ENCODE assay signal across 11 mouse cellular contexts in genomic region chr5:35770891-35771663, GRCm38 (mm10). TPM values are rescaled to one million over a fixed set of nuclear protein-coding genes. Genes with fewer than 3 reads are reported as not detected.
DNase-seq lines count a peak whose midpoint lies in the region; ATAC-seq and TF ChIP-seq lines count a peak whose summit lies in the region.
"Had no signal": no experiment of that assay in that cellular context is flagged by ENCODE, and none has a peak within 500 bp of the region (broad histone marks: within the 10 kb centered on the region; RNA-seq: fewer than 3 reads in every experiment).

No protein-coding gene starts in this region.

- ATAC-seq in forebrain, postnatal 0 days: 0 out of 2 replicates have a peak, but pooled peaks have one; percentile 14
- ATAC-seq in intestine, postnatal 0 days: peak; percentile 92
- no peak for ATAC-seq in liver, embryonic 12.5 days
- ATAC-seq in kidney, embryonic 15.5 days (replicated peaks; ENCODE audit: low FRiP score): no peak

- DNase-seq in forebrain, postnatal 0 days: no peak
- DNase-seq in forebrain, embryonic 10.5 days (ENCODE audit: extremely low spot score, low spot score): no peak
- DNase-seq in ES-CJ7 (ENCODE audit: low read depth, low spot score): peak; percentile 87
- peak; percentile 45 to 46 for DNase-seq in gastrocnemius, postnatal 36 days
- DNase-seq in MN1 (ENCODE audit: low spot score): no peak
- DNase-seq: kidney, adult 8-10 months; liver, embryonic 13.5 days had no signal

- intact Hi-C loops in gastrocnemius, postnatal 36 days (cut with DNase I): no loop called here

- WGBS in forebrain, postnatal 0 days: 54% methylated on average over 14 of the region's 14 CpGs
- WGBS in forebrain, embryonic 10.5 days: 84% methylated on average over 14 of the region's 14 CpGs
- WGBS in intestine, postnatal 0 days: 21% methylated on average over 14 of the region's 14 CpGs
- 57% methylated on average over 14 of the region's 14 CpGs for WGBS in liver, embryonic 12.5 days (ENCODE audit: insufficient replicate concordance)
- WGBS in kidney, embryonic 15.5 days: 51% methylated on average over 14 of the region's 14 CpGs

- H3K9ac ChIP-seq in forebrain, postnatal 0 days: no peak overlapping the region
- H3K9ac ChIP-seq in intestine, postnatal 0 days (ENCODE audit: low read depth, low read length): no peak overlapping the region
- no peak overlapping the region for H3K9ac ChIP-seq in liver, embryonic 12.5 days
- H3K9ac ChIP-seq in kidney, embryonic 15.5 days: no peak overlapping the region
- H3K9ac ChIP-seq: liver, embryonic 13.5 days had no signal

- no peaks in the 10 kb centered on the region for H3K36me3 ChIP-seq in forebrain, postnatal 0 days (ENCODE audit: insufficient read depth)
- H3K36me3 ChIP-seq in forebrain, embryonic 10.5 days (replicated peaks): no peaks in the 10 kb centered on the region
- no peaks in the 10 kb centered on the region for H3K36me3 ChIP-seq in intestine, postnatal 0 days (ENCODE audit: control insufficient read depth, insufficient read depth)
- H3K36me3 ChIP-seq in liver, embryonic 12.5 days: no peaks in the 10 kb centered on the region
- H3K36me3 ChIP-seq in kidney, embryonic 15.5 days: no peaks in the 10 kb centered on the region
- H3K36me3 ChIP-seq: liver, embryonic 13.5 days had no signal

- no peak overlapping the region for H3K27ac ChIP-seq in forebrain, postnatal 0 days (ENCODE audit: low read depth, low read length)
- H3K27ac ChIP-seq in forebrain, embryonic 10.5 days: no peak overlapping the region
- H3K27ac ChIP-seq in intestine, postnatal 0 days (ENCODE audit: low read depth, low read length): peak overlapping the region; percentile 37; the same call in 1 of the 2 replicates
- no peak overlapping the region for H3K27ac ChIP-seq in liver, embryonic 12.5 days
- no peak overlapping the region for H3K27ac ChIP-seq in kidney, embryonic 15.5 days
- H3K27ac ChIP-seq: liver, embryonic 13.5 days had no signal

- H3K9me3 ChIP-seq in forebrain, postnatal 0 days (ENCODE audit: low read length): no peaks in the 10 kb centered on the region
- no peaks in the 10 kb centered on the region for H3K9me3 ChIP-seq in forebrain, embryonic 10.5 days
- no peaks in the 10 kb centered on the region for H3K9me3 ChIP-seq in intestine, postnatal 0 days (ENCODE audit: control insufficient read depth)
- no peaks in the 10 kb centered on the region for H3K9me3 ChIP-seq in liver, embryonic 12.5 days (replicated peaks)
- H3K9me3 ChIP-seq in kidney, embryonic 15.5 days (replicated peaks): no peaks in the 10 kb centered on the region
- H3K9me3 ChIP-seq: liver, embryonic 13.5 days had no signal

- no peak overlapping the region for H3K4me3 ChIP-seq in forebrain, postnatal 0 days (ENCODE audit: low read depth, low read length)
- no peak overlapping the region for H3K4me3 ChIP-seq in forebrain, embryonic 10.5 days
- H3K4me3 ChIP-seq in intestine, postnatal 0 days (ENCODE audit: low read depth, low read length): no peak overlapping the region
- H3K4me3 ChIP-seq in liver, embryonic 12.5 days: no peak overlapping the region
- H3K4me3 ChIP-seq in kidney, embryonic 15.5 days (replicated peaks): no peak overlapping the region
- H3K4me3 ChIP-seq: liver, embryonic 13.5 days had no signal

- H3K4me1 ChIP-seq in forebrain, postnatal 0 days (ENCODE audit: insufficient read depth): no peaks in the 10 kb centered on the region
- peaks cover 8% of the 10 kb centered on the region; the same call in 1 of the 2 replicates for H3K4me1 ChIP-seq in forebrain, embryonic 10.5 days
- 0 out of 2 replicates have a peak, but pooled peaks cover 10% of the 10 kb centered on the region for H3K4me1 ChIP-seq in intestine, postnatal 0 days (replicated peaks; ENCODE audit: control insufficient read depth, insufficient read depth, low read length)
- peaks cover 6% of the 10 kb centered on the region for H3K4me1 ChIP-seq in liver, embryonic 12.5 days
- peaks cover 31% of the 10 kb centered on the region for H3K4me1 ChIP-seq in kidney, embryonic 15.5 days

- no peak for TF ChIP-seq CTCF in forebrain, postnatal 0 days (IDR thresholded peaks at IDR 0.05; ENCODE audit: low read depth)
- no peak for TF ChIP-seq CTCF in intestine, postnatal 0 days (IDR thresholded peaks at IDR 0.05; ENCODE audit: low read depth)

- no peak overlapping the region for H3K4me2 ChIP-seq in forebrain, postnatal 0 days (ENCODE audit: low read depth)
- peak overlapping the region; percentile 52 for H3K4me2 ChIP-seq in intestine, postnatal 0 days (replicated peaks; ENCODE audit: low read depth)
- H3K4me2 ChIP-seq in liver, embryonic 12.5 days: no peak overlapping the region
- H3K4me2 ChIP-seq in kidney, embryonic 15.5 days: no peak overlapping the region
- H3K4me2 ChIP-seq: liver, embryonic 13.5 days had no signal

- no peaks in the 10 kb centered on the region for H3K27me3 ChIP-seq in forebrain, postnatal 0 days (ENCODE audit: insufficient read depth, low read length)
- H3K27me3 ChIP-seq in forebrain, embryonic 10.5 days (ENCODE audit: poor library complexity, severe bottlenecking): no peaks in the 10 kb centered on the region
- 0 out of 2 replicates have a peak, but pooled peaks cover 2% of the 10 kb centered on the region for H3K27me3 ChIP-seq in intestine, postnatal 0 days (replicated peaks; ENCODE audit: control insufficient read depth, insufficient read depth, low read length)
- H3K27me3 ChIP-seq in liver, embryonic 12.5 days (replicated peaks): 0 out of 2 replicates have a peak, but pooled peaks cover 14% of the 10 kb centered on the region
- H3K27me3 ChIP-seq in kidney, embryonic 15.5 days: peaks cover 5% of the 10 kb centered on the region; the same call in 1 of the 2 replicates
- H3K27me3 ChIP-seq: liver, embryonic 13.5 days had no signal

RNA-seq across cellular contexts. Expression of gene Ablim2, which starts 13.4 kb away (rescaled TPM):
- 20.6 and 21.8 TPM in 2 replicates for total RNA-seq in forebrain, postnatal 0 days (2014; rRNA removed)
- 13.2 and 18.2 TPM in 2 replicates for polyA plus RNA-seq in forebrain, postnatal 0 days (2015; fragmentation: Nextera tagmentation; extraction: Ambion mirVana)
- 0.49 TPM in 1 of 2 replicates, not detected in the other for polyA plus RNA-seq in forebrain, embryonic 10.5 days (2016; fragmentation: Nextera tagmentation; extraction: Ambion mirVana)
- 10 to 100 TPM; 36.6 to 37.1 TPM for total RNA-seq in gastrocnemius, postnatal 36 days (2021)
- 1.9 and 2.0 TPM in 2 replicates for polyA plus RNA-seq in intestine, postnatal 0 days (2015; fragmentation: Nextera tagmentation; extraction: Ambion mirVana)
- 0.08 and 0.12 TPM in 2 replicates for polyA plus RNA-seq in liver, embryonic 12.5 days (2016; fragmentation: Nextera tagmentation; extraction: Ambion mirVana)
- 1.7 and 2.7 TPM in 2 replicates for polyA plus RNA-seq in kidney, embryonic 15.5 days (2015; fragmentation: Nextera tagmentation; extraction: Ambion mirVana)
- total RNA-seq: monocyte, adult 5-6 weeks had no signal

RNA-seq across cellular contexts. Expression of gene Sh3tc1, which starts 31.3 kb away (rescaled TPM):
- total RNA-seq in forebrain, postnatal 0 days (2014; rRNA removed): 1.8 and 2.8 TPM in 2 replicates
- polyA plus RNA-seq in forebrain, postnatal 0 days (2015; fragmentation: Nextera tagmentation; extraction: Ambion mirVana): 0.99 and 1.2 TPM in 2 replicates
- polyA plus RNA-seq in forebrain, embryonic 10.5 days (2016; fragmentation: Nextera tagmentation; extraction: Ambion mirVana): 3.9 and 4.5 TPM in 2 replicates
- total RNA-seq in gastrocnemius, postnatal 36 days (2021): 1 to 10 TPM; 2.0 to 3.2 TPM
- 18.3 and 18.7 TPM in 2 replicates for polyA plus RNA-seq in intestine, postnatal 0 days (2015; fragmentation: Nextera tagmentation; extraction: Ambion mirVana)
- polyA plus RNA-seq in liver, embryonic 12.5 days (2016; fragmentation: Nextera tagmentation; extraction: Ambion mirVana): 3.3 and 3.8 TPM in 2 replicates
- 16.6 and 20.4 TPM in 2 replicates for polyA plus RNA-seq in kidney, embryonic 15.5 days (2015; fragmentation: Nextera tagmentation; extraction: Ambion mirVana)

Comparison
In these comparisons a context has a peak if more than half of its experiments do, and no peak if none do; other contexts are left out.
1. ATAC-seq: peak in forebrain, postnatal 0 days (single experiment) and intestine, postnatal 0 days (single experiment); none in liver, embryonic 12.5 days (single experiment) and kidney, embryonic 15.5 days (single experiment).
2. DNase-seq: peak in ES-CJ7 (single experiment) and gastrocnemius, postnatal 36 days (2 of 2); none in forebrain, postnatal 0 days (single experiment), forebrain, embryonic 10.5 days (single experiment) and MN1 (single experiment).